Mouse (Mus musculus) urinary bladder, adult 18-20 months (tissue): Measurements from ENCODE around the gene Ciao1.
"Not testable (repeated sequence)": the region's sequence is repeated elsewhere in the genome, so short reads cannot be mapped to it uniquely, and the experiment has no call there.

Experiments
- DNase-seq, 2 experiments: peaks; one replicate each; pipeline ENCODE4 v3.0.0; 2022; ENCODE audit warnings: low spot score in 2 of 2, mixed read lengths in 2 of 2

Gene Ciao1

GRCm38 (mm10) chr2:127247592-127248333, at the start of gene Ciao1, which contains the start of gene Tmem127:
Ciao1 (minus strand) TSS chr2:127247816.
Tmem127 (plus strand) TSS chr2:127247908.
- DNase-seq: peak; percentile 84 to 97

- peak in 1 of 2 experiments; percentile 9 for DNase-seq
Observed at GRCm38 (mm10) chr2:127297001-127297805, 49.6 kb upstream of the Ciao1 start.

GRCm38 (mm10) chr2:127292250-127292649, 44.6 kb upstream of the Ciao1 start:
- no peak for DNase-seq

GRCm38 (mm10) chr2:127278162-127278561, 30.5 kb upstream of the Ciao1 start:
- DNase-seq: no peak

GRCm38 (mm10) chr2:127275551-127276320, 28.1 kb upstream of the Ciao1 start:
- DNase-seq: no peak

- no peak for DNase-seq
Observed at GRCm38 (mm10) chr2:127274590-127274989, 27.0 kb upstream of the Ciao1 start.

GRCm38 (mm10) chr2:127272806-127273205, 25.2 kb upstream of the Ciao1 start:
- DNase-seq: no peak

GRCm38 (mm10) chr2:127272049-127272448, 24.4 kb upstream of the Ciao1 start:
- not testable (repeated sequence) for DNase-seq

- no peak for DNase-seq
Observed at GRCm38 (mm10) chr2:127271042-127271515, 23.5 kb upstream of the Ciao1 start.

- peak; percentile 79 to 80 for DNase-seq
Observed at GRCm38 (mm10) chr2:127270300-127271041, 22.9 kb upstream of the Ciao1 start.

GRCm38 (mm10) chr2:127269491-127270299, 22.1 kb upstream of the Ciao1 start, which contains the start of gene Stard7:
Stard7 (plus strand) TSS chr2:127270218.
- peak; percentile 92 to 94 for DNase-seq

GRCm38 (mm10) chr2:127267854-127268253, 20.2 kb upstream of the Ciao1 start:
- DNase-seq: no peak

- no peak for DNase-seq
Observed at GRCm38 (mm10) chr2:127262480-127262879, 14.9 kb upstream of the Ciao1 start.

- DNase-seq: no peak
Observed at GRCm38 (mm10) chr2:127259340-127259739, 11.7 kb upstream of the Ciao1 start.

GRCm38 (mm10) chr2:127255294-127255693, 7.7 kb upstream of the Ciao1 start:
- no peak for DNase-seq

GRCm38 (mm10) chr2:127254604-127255134, 7.1 kb upstream of the Ciao1 start:
- no peak for DNase-seq

- DNase-seq: no peak
Observed at GRCm38 (mm10) chr2:127252787-127253186, 5.2 kb upstream of the Ciao1 start.

GRCm38 (mm10) chr2:127251880-127252527, 4.4 kb upstream of the Ciao1 start:
- no peak for DNase-seq

- no peak for DNase-seq
Observed at GRCm38 (mm10) chr2:127251457-127251856, 3.8 kb upstream of the Ciao1 start.
